Mouse (Mus musculus): ENCODE measurements around the gene Map2. TPM values are rescaled to one million over a fixed set of nuclear protein-coding genes. Genes with fewer than 3 reads are reported as not detected.

The Map2 gene
- polyA plus RNA-seq, 1 experiment from 2014 or later, result 4.9 TPM

DNA sequence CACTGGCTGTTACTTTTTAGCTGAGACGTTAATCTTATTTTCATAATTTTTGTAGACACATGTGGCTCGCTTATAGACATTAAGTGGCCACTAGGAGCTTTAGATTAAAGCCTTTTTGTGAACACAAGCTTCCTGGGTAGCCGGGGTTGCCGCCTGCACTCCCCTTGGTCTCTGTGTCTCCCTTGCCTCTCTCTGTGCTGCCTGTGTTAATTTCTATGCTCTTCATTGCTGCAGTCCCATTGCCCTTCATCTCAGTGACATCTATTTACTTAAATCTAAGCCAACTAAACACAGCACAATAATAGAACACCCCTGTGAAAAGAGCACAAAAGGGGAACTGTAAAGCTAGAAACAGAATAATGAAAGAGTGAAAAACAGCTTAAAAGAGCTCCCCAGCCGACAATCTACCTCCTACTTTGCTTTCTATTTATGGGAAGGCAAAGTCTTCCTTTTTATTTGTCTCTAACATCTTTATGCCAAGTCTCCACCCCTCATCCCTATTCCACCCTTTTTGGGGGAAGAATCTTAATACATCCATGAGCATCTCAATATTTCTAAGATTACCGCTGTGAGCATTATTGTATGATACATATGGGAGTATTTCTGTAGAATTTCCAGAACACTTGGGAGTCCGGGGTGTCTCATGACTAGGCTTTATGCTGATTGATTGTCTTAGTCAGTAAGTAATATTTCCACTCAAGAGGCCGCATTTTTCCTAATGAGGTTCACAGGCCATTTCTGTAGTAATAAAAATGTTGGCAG lies 173.5 kb downstream of the Map2 start:
- no peaks in the 10 kb centered on the region for H3K27me3 ChIP-seq (ENCODE audit: control insufficient read depth, insufficient read depth, low read length)
- no peaks in the 10 kb centered on the region for H3K9me3 ChIP-seq (ENCODE audit: control insufficient read depth, low read length)
- no peak overlapping the region for H3K4me2 ChIP-seq (replicated peaks; ENCODE audit: low read depth, low read length)
- H3K36me3 ChIP-seq (ENCODE audit: control insufficient read depth, insufficient read depth, low read length), result no peaks in the 10 kb centered on the region
- no peak overlapping the region for H3K27ac ChIP-seq (ENCODE audit: low read depth, low read length)
- no peak overlapping the region for H3K9ac ChIP-seq (ENCODE audit: low read depth, low read length)
- H3K4me1 ChIP-seq (ENCODE audit: control insufficient read depth, insufficient read depth, low read length), result no peaks in the 10 kb centered on the region
- H3K4me3 ChIP-seq (ENCODE audit: low read length), result no peak overlapping the region
- no peak for ATAC-seq (ENCODE audit: low FRiP score, low TSS enrichment)
- 63% methylated on average over 8 of the region's 8 CpGs for WGBS

DNA sequence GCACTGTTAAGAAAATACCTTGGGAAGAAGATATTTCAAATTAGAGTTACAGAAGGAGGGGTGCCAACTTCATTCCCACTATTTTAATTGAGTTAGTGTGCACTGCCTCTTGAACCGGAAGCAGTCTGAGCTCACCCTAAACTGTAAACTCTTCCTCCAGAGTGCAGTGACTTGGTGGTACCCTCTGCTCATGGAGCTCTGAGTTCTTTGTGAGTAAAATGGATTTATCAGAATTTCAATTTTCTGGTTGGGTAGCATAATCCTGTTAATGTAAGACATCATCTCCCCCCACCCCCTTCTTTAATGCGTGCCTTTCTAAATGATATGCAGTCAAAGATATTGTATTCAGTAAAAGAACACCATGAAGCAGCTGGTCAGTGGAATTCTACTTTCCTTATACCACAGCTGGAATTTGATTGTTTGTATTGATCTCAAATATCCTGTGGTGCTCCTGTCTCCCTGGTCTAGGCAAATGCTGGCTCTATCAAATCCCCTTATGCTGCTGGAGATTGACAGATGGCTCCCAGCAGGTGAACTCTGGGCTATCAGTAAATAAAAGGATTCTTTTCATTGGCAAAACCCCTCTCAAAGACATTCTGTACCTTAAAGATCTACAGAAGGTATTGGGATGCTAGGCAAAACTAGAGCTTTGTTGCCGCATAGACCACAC lies 174.2 kb downstream of the Map2 start:
- H3K9ac ChIP-seq (ENCODE audit: low read depth, low read length), result no peak overlapping the region
- ATAC-seq (ENCODE audit: low FRiP score, low TSS enrichment), result no peak
- H3K4me1 ChIP-seq (ENCODE audit: control insufficient read depth, insufficient read depth, low read length), result no peaks in the 10 kb centered on the region
- H3K4me2 ChIP-seq (replicated peaks; ENCODE audit: low read depth, low read length), result no peak overlapping the region
- H3K27me3 ChIP-seq (ENCODE audit: control insufficient read depth, insufficient read depth, low read length), result no peaks in the 10 kb centered on the region
- H3K4me3 ChIP-seq (ENCODE audit: low read length), result no peak overlapping the region
- H3K36me3 ChIP-seq (ENCODE audit: control insufficient read depth, insufficient read depth, low read length), result no peaks in the 10 kb centered on the region
- WGBS, result 82% methylated on average over 3 of the region's 3 CpGs
- H3K27ac ChIP-seq (ENCODE audit: low read depth, low read length), result no peak overlapping the region
- no peaks in the 10 kb centered on the region for H3K9me3 ChIP-seq (ENCODE audit: control insufficient read depth, low read length)

DNA sequence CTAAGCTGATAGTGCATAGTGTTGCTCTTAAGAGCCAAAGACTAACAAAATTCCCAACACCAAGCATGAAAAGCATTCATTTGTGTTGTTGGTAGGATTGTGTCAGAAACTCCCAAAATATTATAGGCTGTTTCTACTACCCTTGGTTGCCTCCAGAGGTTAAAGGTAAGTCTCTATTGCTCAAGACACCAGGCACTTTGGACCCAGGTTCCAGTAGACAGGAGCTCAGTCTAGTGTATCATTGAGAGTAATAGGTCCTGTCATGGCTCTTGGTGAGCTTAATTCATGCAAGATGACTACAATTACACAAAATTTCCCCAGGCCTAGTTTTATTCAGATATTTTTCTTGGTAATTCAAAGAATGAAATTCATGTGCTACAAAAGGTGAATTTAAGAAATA lies 176.3 kb downstream of the Map2 start:
- Histone ChIP-seq H3K27ac (ENCODE audit: low read depth, low read length) (no peak overlapping the region), H3K9ac (ENCODE audit: low read depth, low read length) (no peak overlapping the region), H3K9me3 (ENCODE audit: control insufficient read depth, low read length) (no peaks in the 10 kb centered on the region), H3K36me3 (ENCODE audit: control insufficient read depth, insufficient read depth, low read length) (no peaks in the 10 kb centered on the region), H3K4me1 (ENCODE audit: control insufficient read depth, insufficient read depth, low read length) (no peaks in the 10 kb centered on the region), H3K27me3 (ENCODE audit: control insufficient read depth, insufficient read depth, low read length) (no peaks in the 10 kb centered on the region), H3K4me3 (ENCODE audit: low read length) (no peak overlapping the region), H3K4me2 (replicated peaks; ENCODE audit: low read depth, low read length) (no peak overlapping the region)
- no peak for ATAC-seq (ENCODE audit: low FRiP score, low TSS enrichment)

DNA sequence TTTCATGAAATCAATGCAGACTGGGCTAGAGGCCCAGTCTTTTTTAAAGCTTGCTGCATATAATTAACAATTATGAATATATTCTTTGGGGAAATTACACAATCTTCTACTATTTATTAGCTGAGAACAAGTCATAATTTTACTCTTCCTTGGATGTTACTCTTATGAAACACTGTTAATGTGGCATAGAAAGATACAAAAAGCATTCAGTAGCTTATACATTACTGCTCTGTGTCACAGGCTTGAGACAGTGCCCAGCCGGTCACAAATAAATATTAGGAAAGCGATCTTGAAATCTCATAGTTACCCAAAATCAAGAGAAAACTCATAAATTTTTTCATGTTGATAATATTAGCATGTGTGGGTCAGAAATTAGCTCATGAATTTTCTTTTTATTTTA lies 186.7 kb downstream of the Map2 start:
- 84% methylated on average over 2 of the region's 2 CpGs for WGBS
- ATAC-seq (ENCODE audit: low FRiP score, low TSS enrichment), result no peak
- no peaks in the 10 kb centered on the region for H3K9me3 ChIP-seq (ENCODE audit: control insufficient read depth, low read length)
- H3K4me3 ChIP-seq (ENCODE audit: low read length), result no peak overlapping the region
- H3K4me2 ChIP-seq (replicated peaks; ENCODE audit: low read depth, low read length), result no peak overlapping the region
- H3K4me1 ChIP-seq (ENCODE audit: control insufficient read depth, insufficient read depth, low read length), result no peaks in the 10 kb centered on the region
- H3K9ac ChIP-seq (ENCODE audit: low read depth, low read length), result no peak overlapping the region
- no peaks in the 10 kb centered on the region for H3K36me3 ChIP-seq (ENCODE audit: control insufficient read depth, insufficient read depth, low read length)
- H3K27ac ChIP-seq (ENCODE audit: low read depth, low read length), result no peak overlapping the region
- no peaks in the 10 kb centered on the region for H3K27me3 ChIP-seq (ENCODE audit: control insufficient read depth, insufficient read depth, low read length)

DNA sequence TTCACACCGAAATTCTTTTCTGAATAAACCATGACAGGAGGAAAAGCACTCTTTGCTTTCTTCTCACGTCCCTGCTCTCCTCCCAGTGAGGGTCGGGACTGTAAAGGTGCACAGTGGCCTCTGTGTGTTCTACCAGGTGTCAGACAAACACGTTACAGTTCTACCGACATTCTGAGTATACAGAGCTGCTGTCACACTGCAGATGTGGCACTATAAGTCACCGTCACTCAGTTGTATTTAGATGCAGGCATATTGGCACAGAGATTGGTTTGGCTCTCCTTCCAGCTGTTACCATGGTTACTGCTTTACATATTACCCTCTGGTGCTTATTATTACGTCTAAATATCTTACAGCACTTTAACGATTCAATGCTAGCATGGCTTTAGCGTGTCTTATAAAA lies 188.2 kb downstream of the Map2 start:
- Histone ChIP-seq H3K4me3 (ENCODE audit: low read length) (no peak overlapping the region), H3K9me3 (ENCODE audit: control insufficient read depth, low read length) (no peaks in the 10 kb centered on the region), H3K36me3 (ENCODE audit: control insufficient read depth, insufficient read depth, low read length) (no peaks in the 10 kb centered on the region), H3K27ac (ENCODE audit: low read depth, low read length) (no peak overlapping the region), H3K27me3 (ENCODE audit: control insufficient read depth, insufficient read depth, low read length) (no peaks in the 10 kb centered on the region), H3K4me1 (ENCODE audit: control insufficient read depth, insufficient read depth, low read length) (no peaks in the 10 kb centered on the region), H3K4me2 (replicated peaks; ENCODE audit: low read depth, low read length) (no peak overlapping the region), H3K9ac (ENCODE audit: low read depth, low read length) (no peak overlapping the region)
- WGBS, result 81% methylated on average over 9 of the region's 9 CpGs
- ATAC-seq (ENCODE audit: low FRiP score, low TSS enrichment), result no peak

DNA sequence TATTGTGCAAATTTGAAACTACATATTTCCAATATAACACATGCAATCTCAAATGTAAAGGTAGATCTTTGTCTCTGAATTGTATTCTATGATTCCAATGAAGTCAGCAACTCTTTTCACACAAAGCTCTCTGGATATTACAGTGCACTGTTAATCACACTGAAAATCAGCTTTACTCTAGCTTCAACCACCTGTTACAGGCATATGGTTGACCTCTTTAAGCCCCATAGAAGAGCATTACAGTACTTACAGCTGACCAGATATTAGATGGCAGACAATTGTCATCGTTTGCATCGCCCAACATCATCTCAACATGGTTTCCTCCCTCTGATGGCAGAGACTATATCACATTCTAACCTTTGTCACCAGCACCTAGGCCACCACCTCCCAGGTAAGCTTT lies 189.3 kb downstream of the Map2 start:
- H3K9me3 ChIP-seq (ENCODE audit: control insufficient read depth, low read length), result no peaks in the 10 kb centered on the region
- no peak overlapping the region for H3K4me3 ChIP-seq (ENCODE audit: low read length)
- no peak overlapping the region for H3K27ac ChIP-seq (ENCODE audit: low read depth, low read length)
- no peak overlapping the region for H3K4me2 ChIP-seq (replicated peaks; ENCODE audit: low read depth, low read length)
- no peak overlapping the region for H3K9ac ChIP-seq (ENCODE audit: low read depth, low read length)
- no peaks in the 10 kb centered on the region for H3K36me3 ChIP-seq (ENCODE audit: control insufficient read depth, insufficient read depth, low read length)
- no peaks in the 10 kb centered on the region for H3K4me1 ChIP-seq (ENCODE audit: control insufficient read depth, insufficient read depth, low read length)
- 88% methylated on average over 2 of the region's 2 CpGs for WGBS
- H3K27me3 ChIP-seq (ENCODE audit: control insufficient read depth, insufficient read depth, low read length), result no peaks in the 10 kb centered on the region
- ATAC-seq (ENCODE audit: low FRiP score, low TSS enrichment), result no peak

DNA sequence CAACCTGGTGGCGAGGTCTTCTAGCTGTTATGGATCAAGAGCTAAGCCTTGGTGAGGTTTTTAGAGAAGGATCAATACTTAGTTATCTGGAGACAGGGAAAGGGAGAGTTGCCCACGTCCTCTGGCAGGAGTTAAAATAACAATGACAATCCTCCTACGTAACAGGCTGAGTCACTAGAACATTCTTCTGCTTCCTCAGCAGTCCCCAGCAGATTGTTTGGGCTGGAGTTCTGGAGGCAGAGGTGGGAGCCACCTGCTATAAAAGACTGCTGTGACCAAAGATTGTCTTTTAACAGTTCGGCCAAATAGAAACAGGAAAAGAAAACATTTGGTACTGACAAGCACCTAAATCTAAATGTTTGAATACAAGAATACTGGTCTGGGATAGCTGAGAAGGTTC lies 190.5 kb downstream of the Map2 start:
- Histone ChIP-seq H3K36me3 (ENCODE audit: control insufficient read depth, insufficient read depth, low read length) (no peaks in the 10 kb centered on the region), H3K27me3 (ENCODE audit: control insufficient read depth, insufficient read depth, low read length) (no peaks in the 10 kb centered on the region), H3K9me3 (ENCODE audit: control insufficient read depth, low read length) (no peaks in the 10 kb centered on the region), H3K4me1 (ENCODE audit: control insufficient read depth, insufficient read depth, low read length) (no peaks in the 10 kb centered on the region), H3K4me3 (ENCODE audit: low read length) (no peak overlapping the region), H3K4me2 (replicated peaks; ENCODE audit: low read depth, low read length) (no peak overlapping the region), H3K9ac (ENCODE audit: low read depth, low read length) (no peak overlapping the region), H3K27ac (ENCODE audit: low read depth, low read length) (no peak overlapping the region)
- ATAC-seq (ENCODE audit: low FRiP score, low TSS enrichment), result no peak
- WGBS, result 39% methylated on average over 4 of the region's 4 CpGs

DNA sequence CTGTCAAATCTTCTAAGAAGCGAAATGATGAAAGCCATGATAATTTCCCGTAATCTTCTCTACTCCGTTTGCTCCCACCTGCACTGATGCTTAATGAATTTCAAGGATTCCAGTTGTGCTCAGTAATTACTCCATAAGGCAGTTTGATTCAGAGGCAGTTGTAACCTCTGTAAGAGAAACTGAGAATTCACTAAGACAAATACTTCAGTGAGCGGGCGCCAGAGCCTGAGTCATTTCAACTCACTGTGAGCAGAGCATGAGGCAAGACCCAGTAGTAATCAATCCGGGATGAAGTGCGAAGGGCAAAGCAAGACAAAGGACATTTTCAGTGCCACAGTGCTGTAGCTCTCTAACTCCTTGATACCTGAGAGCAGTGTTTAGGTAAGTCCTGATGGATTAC lies 194.4 kb downstream of the Map2 start:
- no peak for ATAC-seq (ENCODE audit: low FRiP score, low TSS enrichment)
- no peak overlapping the region for H3K4me3 ChIP-seq (ENCODE audit: low read length)
- no peaks in the 10 kb centered on the region for H3K4me1 ChIP-seq (ENCODE audit: control insufficient read depth, insufficient read depth, low read length)
- no peaks in the 10 kb centered on the region for H3K27me3 ChIP-seq (ENCODE audit: control insufficient read depth, insufficient read depth, low read length)
- H3K4me2 ChIP-seq (replicated peaks; ENCODE audit: low read depth, low read length), result no peak overlapping the region
- no peak overlapping the region for H3K9ac ChIP-seq (ENCODE audit: low read depth, low read length)
- WGBS, result 79% methylated on average over 7 of the region's 7 CpGs
- H3K9me3 ChIP-seq (ENCODE audit: control insufficient read depth, low read length), result no peaks in the 10 kb centered on the region
- no peaks in the 10 kb centered on the region for H3K36me3 ChIP-seq (ENCODE audit: control insufficient read depth, insufficient read depth, low read length)
- H3K27ac ChIP-seq (ENCODE audit: low read depth, low read length), result no peak overlapping the region

DNA sequence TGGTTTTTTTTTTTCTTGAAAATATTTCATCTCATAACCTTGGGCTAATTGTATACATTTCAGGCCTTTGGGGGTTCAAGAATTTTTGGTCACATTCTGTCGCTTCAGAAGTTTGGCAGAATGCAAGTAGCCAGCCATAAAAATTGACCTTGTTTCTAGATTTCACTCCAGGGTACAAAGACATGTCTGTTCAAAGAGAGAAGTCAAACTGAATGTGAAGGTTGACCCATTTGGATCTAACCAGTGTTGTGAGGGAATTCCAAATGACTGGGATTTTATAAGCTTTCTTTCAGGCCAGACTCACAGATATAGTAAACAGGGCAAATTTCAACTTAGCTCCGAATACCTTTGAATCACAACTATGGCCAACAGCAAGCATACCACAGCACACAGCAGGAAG lies 196.3 kb downstream of the Map2 start:
- ATAC-seq (ENCODE audit: low FRiP score, low TSS enrichment), result no peak
- no peaks in the 10 kb centered on the region for H3K27me3 ChIP-seq (ENCODE audit: control insufficient read depth, insufficient read depth, low read length)
- H3K4me2 ChIP-seq (replicated peaks; ENCODE audit: low read depth, low read length), result no peak overlapping the region
- H3K9ac ChIP-seq (ENCODE audit: low read depth, low read length), result no peak overlapping the region
- H3K9me3 ChIP-seq (ENCODE audit: control insufficient read depth, low read length), result no peaks in the 10 kb centered on the region
- no peaks in the 10 kb centered on the region for H3K4me1 ChIP-seq (ENCODE audit: control insufficient read depth, insufficient read depth, low read length)
- no peak overlapping the region for H3K4me3 ChIP-seq (ENCODE audit: low read length)
- H3K27ac ChIP-seq (ENCODE audit: low read depth, low read length), result no peak overlapping the region
- WGBS, result 82% methylated on average over 2 of the region's 2 CpGs
- H3K36me3 ChIP-seq (ENCODE audit: control insufficient read depth, insufficient read depth, low read length), result no peaks in the 10 kb centered on the region

All from kidney, embryonic 14.5 days (tissue).